Mouse (Mus musculus) liver, adult 2 months (tissue): Measurements from ENCODE around the gene Ypel2.

ENCODE experiments used
- CTCF ChIP-seq: fragments of 200-500 bp; IDR thresholded peaks from 2 replicates; pipeline ENCODE4 v1.5.1; 2011; ENCODE audit warnings: low read depth, low read length, control low read depth
- POLR2A ChIP-seq: fragments of 200-500 bp; IDR thresholded peaks from 2 replicates; pipeline ENCODE4 v1.6.1; 2011; ENCODE audit warnings: low read length, control low read depth; ENCODE audit not compliant: insufficient read depth; ENCODE audit errors: extremely low read depth

- no peak for TF ChIP-seq CTCF
- no peak for TF ChIP-seq POLR2A
Measured at GRCm38 (mm10) chr11:86924629-86925028, 68.9 kb downstream of the Ypel2 start.
